Mouse (Mus musculus) Muller cell, postnatal 12 days (primary cell): ENCODE measurements around the gene Hcfc2.

Source experiments
- DNase-seq: peaks from one replicate; pipeline ENCODE4 v3.0.0-alpha.2; 2015; ENCODE audit errors: inconsistent ontology term

Hcfc2 gene

DNA sequence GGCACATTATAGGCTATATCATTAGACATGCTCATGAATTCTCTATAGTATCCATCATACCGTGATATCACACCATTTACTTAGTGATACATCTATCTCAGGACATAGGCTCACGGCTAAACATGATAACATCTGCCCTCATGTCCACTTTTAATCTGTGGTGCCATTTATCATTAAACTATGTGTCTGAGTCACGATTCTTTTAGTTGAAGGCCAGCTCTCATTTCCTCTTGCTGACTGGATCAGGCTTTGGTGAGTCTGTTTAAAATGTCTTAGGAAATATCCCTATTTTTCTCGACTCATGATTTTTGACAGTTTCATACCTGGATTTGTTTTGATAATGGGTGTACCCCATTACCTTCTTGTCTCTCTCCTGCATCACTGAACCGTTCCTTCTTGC, at the start of gene Hcfc2:
Hcfc2 (plus strand) TSS at position 205 of the 400 bp plus-strand sequence.
- DNase-seq: no peak

DNA sequence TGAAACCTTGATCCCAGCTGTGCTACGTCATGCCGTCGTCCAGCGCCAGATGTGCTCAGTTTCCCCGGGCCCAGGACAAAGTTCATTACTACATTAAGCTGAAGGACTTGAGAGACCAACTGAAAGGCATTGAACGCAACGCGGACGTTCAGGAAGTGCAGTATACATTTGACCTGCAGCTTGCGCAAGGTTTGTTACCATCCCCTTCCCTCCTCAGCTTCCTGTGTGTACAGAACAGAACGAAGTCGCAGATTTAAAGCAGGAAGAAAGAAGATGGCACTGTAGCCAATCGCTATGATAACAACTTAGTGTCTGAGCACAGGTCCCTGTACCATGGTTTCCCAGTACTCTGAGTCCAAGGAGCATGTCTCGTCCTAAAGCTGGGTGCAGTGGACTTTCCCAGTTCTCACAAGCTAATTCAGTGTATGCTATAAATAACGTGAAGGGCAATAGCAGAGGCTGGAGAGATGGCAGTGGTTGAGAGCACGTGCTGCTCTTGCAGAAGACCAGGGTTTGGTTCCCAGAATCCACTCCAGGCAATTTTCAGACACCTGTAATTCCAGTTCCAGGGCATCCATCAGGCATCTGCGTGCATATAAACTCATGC, 48.7 kb upstream of the Hcfc2 start:
- DNase-seq: no peak

GRCm38 (mm10) chr10:82651221-82651620, 44.7 kb upstream of the Hcfc2 start:
- DNase-seq: no peak

GRCm38 (mm10) chr10:82652625-82653024, 43.3 kb upstream of the Hcfc2 start:
- DNase-seq: no peak

GRCm38 (mm10) chr10:82654581-82654980, 41.4 kb upstream of the Hcfc2 start:
- no peak for DNase-seq

DNA sequence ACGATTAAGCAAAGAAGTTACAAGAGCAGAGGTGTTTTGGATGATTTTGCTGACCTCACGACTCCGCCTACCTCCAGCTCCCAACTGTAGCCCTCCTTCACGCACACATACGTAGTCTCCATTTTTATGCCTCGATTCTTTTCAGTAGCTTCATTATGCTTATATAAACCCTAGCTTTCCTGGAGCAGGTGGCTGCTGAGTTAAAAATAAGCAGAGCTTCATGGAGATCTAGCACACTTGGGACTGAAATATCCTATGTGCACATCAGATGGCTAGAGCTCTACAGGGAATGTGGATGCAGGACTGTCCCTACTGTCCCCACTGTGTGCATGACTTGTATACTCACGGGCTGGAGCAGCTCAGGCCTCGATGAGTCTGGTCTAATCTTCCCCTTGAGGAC, 34.1 kb upstream of the Hcfc2 start:
- DNase-seq: no peak

DNA sequence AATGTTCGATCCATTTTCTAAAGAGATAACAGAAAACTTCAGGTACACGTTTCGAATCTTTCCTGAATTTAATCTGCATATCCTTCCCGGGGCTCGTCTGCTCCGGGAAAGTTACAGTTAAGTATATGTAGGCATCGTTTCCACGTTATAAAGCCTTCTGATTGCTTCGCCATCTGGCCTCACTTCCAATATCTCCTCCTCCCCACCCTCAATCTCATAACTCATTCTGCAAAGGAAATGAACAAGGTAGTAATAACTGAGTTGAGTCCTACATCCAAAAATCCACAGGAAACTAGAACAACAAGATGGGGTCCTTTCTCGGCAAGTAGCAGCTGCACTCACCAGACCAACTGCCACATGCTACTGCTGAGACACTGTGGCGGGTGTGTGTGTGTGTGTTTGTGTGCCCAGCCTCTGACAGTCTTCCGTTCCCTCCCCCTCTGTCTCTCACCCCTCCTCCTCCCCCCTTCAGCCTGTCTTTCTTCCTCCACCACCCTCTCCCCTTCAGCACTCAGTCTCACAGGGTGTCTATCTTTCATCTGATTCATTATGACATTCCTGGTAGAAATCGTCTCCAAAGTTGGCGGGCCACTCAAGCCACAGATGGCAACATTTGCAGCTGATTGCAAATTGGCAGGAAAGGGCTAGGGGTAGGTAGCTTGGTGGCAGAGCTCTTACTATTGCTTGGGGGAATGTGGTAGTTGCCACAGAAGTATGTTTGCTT, 33.5 kb upstream of the Hcfc2 start:
- DNase-seq: peak; percentile 75

GRCm38 (mm10) chr10:82663289-82663688, 32.7 kb upstream of the Hcfc2 start:
- no peak for DNase-seq

- no peak for DNase-seq
These were observed 30.0 kb upstream of the Hcfc2 start for GRCm38 (mm10) chr10:82665951-82666350.

DNA sequence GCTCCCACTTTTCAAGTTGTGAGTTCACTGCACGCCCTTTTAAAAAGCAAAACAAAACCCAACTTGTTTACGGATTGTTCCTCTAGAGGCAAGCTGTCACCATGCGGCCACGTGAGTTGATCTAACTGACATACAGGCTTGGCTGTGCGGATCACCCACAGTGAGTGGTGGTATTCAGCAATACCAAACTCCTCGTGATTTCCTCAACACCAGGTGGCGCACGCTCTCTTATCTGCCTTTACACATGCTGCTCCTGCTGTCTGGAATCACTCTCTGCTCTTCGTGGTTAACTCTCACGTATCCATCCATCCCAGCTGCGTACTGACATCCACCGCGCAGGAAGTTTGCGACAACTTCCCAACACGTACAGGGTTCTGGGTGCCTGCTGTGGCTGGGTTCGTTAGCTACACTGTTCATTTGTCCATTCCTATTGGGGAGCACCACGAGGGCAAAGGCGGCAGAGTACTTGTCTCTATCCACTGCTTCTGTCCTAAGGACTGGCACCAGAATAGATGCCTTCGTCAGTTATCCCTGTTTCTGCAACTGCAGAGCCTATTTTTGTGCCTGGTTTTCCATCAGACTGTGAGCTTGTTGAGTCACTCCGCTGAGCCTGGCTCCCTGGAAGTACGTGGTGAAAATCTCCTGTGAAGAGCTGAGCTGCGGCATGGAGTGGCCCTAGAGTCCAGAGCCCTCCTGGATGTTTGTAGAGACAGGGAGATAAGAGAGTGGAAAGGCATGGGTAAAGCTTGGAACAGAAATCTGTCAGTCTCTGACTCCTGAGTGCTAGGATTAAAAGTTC, 29.3 kb upstream of the Hcfc2 start:
- peak; percentile 74 for DNase-seq

DNA sequence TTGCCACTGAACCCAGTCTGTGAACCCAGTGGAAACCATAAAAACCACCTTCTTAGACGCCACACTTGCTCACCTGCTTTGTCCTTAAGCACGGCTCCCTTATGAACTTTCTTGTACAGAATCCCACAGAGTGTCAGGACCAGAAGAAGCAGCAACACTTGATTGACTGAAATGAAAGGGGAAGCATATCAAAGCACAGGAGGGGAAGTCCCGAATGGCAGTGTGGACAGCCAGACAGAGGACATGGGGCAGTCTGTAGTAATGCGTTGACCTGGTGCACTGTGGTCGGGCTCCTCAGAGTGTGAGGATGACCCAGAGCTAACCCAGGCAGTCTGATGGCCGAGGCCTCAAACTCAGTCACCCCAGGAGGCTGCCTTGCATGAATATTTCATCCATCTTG, 25.8 kb upstream of the Hcfc2 start:
- no peak for DNase-seq

- no peak for DNase-seq
These were observed 19.0 kb upstream of the Hcfc2 start for GRCm38 (mm10) chr10:82676949-82677348.

DNA sequence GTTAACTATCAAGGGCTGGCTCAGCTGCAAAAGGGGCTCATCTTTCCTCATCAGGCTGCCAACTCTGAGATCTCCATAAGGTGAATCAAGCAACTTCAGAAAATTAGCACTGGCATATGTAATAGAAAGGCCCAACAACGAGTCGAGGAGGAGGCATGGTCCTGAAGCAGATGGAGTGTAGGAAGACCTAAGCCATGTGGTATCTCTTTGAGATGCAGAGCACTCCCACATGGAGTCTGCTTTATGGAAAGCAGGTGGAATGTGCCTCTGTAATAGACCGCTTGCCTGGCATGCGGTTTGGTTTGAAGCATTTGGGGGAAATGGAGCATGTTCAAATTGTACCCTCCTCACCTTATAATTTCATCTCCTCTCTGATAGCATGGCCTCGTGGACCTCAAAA, 15.2 kb upstream of the Hcfc2 start:
- DNase-seq: no peak

GRCm38 (mm10) chr10:82681639-82682038, 14.3 kb upstream of the Hcfc2 start:
- no peak for DNase-seq

DNA sequence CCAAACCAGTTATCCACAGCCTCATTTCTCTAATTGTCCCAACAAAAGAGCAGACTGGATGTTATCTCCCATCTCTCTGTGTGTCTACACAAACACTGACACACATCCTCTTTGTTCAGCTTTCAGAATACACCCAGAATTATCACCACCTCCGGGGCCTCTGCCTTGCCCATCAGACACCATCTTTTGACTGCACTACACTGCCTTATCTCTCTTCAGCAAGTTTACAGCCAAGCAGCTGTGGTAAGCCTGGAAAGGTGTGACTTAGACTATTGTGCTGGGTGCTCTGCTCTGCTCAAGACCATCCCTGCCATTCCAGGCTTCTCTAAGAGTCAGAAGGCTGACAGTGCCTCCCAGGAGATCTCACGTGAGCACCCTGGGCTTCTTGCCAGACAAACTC, 10.5 kb upstream of the Hcfc2 start:
- no peak for DNase-seq

GRCm38 (mm10) chr10:82689681-82690211, 6.2 kb upstream of the Hcfc2 start:
- DNase-seq: peak; percentile 92

DNA sequence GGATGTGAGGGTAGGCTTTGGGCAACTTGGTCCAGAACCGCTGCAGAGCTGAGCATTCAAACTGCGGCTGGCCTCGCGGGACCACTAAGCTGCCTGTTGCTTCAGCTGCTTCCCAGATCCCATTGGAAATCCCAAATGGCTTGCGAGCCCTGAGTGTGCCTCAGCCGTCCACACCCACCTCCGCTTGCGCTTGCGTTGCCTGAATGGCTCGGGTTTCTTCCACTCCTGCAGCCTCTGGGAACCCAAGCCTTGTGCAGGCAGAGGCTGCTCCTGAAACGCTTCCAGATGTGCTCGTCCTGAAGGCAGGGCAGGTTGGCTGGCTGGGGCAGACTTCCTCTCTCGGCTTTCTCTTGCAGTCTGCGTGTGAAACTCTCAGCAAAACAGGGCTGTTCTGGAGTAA, 5.5 kb upstream of the Hcfc2 start, which contains the start of gene Glt8d2:
Glt8d2 (minus strand) TSS at position 157 of the 400 bp plus-strand sequence.
- DNase-seq: peak; percentile 23

- peak; percentile 36 for DNase-seq
These were observed 606 bp downstream of the Hcfc2 start for GRCm38 (mm10) chr10:82696453-82697079.

DNA sequence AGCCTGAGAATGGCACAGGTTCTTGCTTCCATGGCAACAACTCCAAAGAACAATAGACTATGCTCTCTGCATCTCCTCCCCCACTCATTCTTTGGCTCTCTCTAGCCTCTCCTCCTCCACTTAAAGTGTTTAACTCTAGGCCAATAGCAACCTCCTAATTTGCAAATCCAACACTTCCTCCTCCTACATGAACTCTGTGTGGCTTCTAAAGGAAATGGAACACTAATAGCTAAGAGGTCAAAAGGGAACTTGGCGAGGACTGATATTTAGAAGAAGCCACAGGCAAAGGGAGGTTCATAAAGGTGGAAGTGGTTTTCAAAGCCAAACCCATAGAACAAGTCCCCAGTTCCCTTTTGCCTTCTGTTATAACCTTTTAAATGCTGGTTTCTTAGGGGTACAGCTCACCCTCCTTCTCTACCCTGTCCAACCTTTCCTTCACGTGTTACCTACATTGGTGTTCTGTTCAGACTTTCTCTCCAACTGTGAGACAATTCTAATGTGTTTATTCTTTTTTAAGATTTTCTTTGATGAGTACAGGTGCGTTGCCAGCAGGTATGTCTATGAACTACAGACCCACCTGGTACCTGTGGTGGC, 1.4 kb downstream of the Hcfc2 start:
- DNase-seq: no peak

DNA sequence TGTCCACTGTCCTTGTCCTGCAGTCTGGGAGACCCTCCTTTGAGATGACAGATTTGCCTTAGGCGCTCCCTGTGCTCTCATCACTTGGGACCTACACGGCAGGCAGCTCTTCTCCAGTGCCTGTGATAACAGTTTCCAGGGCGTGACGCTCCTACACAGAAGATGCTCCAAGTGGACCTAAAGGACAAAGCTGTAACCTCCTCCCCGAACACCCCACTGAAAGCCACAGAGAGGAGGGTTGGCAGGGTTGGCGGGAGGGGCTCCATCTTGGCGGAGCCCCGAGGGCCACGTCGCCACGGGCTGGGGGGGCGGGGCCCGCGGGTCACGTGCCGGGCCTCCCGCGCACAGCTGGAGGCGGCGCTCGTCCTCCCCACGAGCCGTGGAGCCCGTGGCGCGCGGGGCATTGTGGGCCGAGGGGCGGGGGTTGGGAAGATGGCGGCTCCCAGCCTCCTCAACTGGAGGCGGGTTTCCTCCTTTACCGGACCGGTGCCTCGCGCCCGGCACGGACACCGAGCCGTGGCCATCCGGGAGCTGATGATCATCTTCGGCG, 2.8 kb downstream of the Hcfc2 start:
- peak; percentile 91 for DNase-seq

DNA sequence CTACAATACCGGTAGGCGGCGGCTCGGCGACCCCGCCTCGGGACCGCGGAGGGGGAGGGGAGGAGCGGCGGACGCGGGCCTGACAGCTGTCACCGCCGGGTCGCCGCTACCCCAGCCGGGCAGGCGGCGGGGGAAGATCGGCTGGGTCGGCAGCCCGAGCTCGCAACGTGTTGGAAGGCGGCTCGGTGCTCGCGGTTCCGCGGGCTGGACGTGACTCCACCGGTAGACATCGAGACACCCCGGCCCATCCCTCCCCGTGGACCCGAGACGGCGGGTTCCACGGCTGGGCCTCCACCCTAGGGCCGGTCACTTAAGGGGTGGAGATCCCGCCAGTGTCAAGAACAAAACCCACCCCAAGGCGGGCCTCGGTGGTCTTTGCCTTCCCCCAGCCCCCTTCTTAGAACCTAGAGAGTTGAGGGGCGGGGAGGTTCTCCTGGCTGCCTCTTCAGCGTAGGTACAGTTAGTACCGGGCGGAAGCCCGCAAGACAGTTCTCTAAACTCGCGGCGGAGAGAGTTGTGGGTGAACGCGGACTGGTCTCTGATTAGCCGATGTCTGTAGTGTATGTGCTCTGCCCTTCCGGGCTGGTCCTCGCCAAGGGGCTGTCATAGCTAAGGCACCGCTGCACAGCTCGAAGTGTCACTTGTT, 3.5 kb downstream of the Hcfc2 start:
- DNase-seq: no peak
